Mouse (Mus musculus) thymus, postnatal 36 days (tissue): ENCODE results near the gene Tgfbr3.

ENCODE experiments used
- DNase-seq, 2 experiments: peaks; one replicate each; pipeline ENCODE4 v3.0.0; 2022; ENCODE audit warnings: mixed read lengths in 2 of 2

Tgfbr3 gene

DNA sequence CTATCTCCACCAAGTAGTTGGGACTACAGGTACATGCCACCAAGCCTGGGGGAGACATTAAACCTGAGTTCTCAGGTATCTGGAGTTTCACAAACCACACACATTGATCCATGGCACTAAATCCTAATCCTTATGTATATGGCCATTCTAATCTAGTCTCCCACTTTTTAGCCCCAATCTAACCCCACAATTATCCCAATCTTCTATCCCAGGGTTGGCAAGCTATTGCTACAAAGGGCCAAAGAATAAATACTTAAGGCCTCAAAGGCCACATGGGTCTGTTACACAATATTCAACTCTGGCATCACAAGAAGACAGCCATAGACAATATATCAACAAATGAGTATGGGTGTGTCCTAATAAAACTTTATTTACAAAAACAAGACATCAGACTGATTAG is 85.1 kb downstream of the Tgfbr3 start:
- no peak for DNase-seq

DNA sequence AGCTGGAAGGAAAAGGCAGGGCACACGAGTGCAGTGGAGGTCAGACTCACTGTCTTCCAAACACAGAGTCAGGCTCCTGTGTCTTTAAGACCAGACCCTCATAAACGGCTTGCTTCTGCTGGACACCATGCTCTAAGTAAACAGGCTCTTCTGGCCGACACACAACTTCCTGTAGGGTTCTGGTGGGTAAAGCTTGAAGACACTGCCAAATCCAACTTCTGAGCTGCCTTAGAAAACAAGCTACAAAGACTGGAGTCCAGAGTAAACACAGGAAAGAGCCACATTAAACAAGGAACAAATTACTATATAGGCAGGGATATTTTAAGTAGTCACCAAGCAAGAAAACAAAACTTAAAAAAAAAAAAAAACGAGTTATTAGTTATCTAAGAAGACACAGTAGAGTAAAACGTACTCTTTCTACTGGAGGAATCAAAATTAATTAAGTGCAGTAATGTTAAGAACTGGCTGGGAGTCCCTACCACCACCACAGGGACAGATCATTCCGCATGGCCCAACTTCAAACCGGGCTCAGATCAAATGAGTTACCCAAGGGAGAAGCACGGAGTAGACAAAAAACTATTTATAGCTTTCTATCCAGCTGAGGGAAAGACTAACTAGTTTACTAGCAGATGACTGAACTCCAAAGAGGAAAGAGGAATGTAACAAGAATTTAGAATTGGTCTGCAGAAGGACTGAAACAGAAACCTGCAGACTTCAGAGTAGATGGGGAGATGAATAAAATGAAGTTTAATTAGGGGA is 86.4 kb downstream of the Tgfbr3 start:
- DNase-seq, result no peak

DNA sequence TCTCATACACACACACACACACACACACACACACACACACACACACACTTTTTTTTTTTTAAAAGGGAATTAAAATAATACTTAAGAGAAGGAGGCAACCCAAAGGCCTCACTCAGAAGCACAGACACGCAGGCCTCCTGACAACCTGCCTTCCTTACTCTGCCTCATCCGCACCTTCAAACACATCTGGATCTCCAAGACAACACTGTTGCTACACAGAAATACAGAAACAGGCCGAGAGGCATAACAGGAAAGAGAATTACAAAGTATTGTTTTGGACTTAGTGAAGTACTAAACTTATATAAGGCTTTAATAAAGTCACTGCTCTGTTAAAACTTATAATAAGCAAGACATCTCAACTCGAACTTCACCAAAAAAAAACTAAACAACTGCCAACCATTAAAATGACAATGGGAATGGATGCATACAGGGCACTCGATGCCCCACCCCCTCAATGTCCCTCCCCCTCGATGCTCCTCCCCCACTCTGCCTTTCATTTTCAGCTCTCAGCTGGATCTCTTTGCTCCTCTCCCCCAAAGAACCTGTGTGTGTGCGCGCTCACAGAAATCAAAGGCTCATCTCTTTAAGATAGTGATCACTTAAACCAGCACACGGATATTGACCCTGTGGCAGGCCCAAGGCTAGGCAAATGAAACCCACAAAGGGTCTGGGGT is 87.8 kb downstream of the Tgfbr3 start:
- DNase-seq, result no peak

DNA sequence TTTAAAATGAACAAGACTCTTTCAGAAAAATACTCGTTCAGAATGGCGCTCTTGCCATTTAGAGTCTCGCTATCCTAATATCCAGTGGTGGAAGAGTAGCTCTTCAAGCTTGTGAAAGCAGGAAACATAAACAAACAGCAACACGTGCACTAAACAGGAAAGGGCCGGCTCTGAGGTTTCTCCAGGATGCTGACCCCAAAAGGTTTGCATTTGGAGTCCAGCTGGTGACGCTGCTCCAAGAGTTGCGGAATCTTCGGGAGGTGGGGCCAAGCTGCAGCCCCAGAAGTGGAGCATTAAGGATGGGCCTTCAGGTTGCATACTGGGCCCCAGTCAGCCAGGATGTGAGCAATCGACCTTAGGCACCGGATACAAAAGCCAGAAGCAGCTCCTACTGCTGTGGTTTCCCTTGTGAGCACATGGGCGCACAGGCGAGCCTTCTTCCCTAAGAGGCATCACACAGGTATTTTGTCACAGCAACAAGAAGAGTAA is 88.5 kb downstream of the Tgfbr3 start:
- DNase-seq, result peak; percentile 23 to 40

DNA sequence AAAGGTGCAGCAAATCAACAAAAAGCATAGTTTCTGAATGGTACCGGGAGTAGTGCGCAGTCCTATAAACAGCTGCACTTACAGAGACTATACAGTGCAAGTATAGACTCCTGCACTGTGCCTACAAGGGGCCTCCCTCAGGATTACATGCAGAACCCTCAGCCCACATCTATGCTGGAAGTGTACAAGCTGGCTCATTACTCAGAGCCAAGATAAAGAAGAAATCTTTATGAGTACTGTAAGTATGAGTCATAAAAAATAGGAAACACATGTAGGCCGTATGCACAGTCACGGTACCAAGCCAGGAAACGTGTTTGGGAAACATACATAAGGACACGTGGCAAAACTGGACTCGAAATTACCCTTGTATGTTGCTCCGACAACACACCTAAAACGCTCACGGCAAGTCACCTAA is 89.2 kb downstream of the Tgfbr3 start:
- DNase-seq, result no peak

DNA sequence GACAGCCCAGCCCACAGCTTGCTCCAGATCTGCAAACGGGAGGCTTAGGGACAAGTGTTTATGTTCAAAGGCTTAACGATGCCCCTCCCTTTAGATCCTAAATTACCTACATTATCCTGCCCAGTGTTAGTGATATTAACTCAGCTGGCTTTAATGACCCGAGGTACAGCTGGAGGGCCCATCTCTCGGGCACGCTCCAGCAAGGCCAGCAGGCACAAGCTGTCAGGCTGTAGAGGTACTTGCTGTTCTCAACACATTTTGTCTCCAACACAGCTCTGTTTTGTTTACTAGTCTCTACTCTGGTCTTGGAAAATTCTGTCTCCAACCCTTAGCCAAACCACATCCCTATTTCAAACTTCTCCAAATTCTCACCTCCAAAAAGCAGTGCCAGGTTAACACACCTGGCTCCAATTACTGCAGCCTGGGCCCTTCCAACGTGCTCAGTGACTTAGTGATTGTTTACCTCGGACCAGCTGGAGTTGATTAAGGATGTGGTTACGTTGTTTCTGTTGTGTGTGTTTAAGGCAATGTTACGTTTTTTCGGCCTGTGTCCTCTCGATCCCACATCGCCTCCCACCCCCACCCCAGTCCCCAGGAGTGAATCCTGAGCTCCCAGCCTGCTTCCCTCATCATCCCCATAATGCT is 93.6 kb downstream of the Tgfbr3 start:
- DNase-seq, result no peak

DNA sequence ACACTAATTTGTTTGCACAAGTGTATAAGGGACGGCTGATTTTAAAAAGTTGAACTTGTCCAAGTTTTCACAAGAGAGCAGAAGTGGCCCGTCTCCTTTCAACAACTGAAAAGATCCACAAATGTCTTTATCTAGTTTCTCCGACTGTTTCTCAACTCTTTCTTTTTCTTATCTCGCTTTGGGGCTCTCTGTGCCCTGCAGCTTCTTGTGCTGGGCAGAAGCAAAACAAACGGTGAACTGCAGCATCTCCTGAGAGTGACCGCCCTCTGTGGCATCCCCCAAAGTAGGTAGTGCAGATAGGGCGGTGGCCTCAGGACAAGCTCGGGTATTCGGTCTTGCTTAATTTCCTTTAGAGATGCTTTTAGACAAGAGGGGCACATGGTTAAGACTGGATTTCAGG is 96.3 kb downstream of the Tgfbr3 start:
- no peak for DNase-seq

DNA sequence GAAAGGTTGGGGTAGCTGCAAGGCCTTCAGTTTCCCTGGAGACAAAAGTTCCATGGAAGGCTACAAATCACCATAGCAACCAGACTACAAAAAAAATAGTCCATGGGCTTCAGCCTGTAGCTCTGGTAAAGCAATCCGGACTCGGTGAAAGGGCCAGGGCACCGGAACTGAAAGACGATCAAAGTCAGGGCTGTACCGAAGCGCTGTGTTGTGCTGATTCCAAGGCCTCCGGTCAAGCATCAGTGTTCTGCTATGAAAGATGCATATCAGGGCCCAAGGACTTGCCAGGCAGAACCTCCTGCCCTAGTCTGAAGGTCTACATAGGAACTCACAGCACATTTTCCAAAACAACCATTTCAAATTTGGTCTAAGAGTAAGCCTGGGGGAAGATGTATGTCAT is 97.1 kb downstream of the Tgfbr3 start:
- no peak for DNase-seq

DNA sequence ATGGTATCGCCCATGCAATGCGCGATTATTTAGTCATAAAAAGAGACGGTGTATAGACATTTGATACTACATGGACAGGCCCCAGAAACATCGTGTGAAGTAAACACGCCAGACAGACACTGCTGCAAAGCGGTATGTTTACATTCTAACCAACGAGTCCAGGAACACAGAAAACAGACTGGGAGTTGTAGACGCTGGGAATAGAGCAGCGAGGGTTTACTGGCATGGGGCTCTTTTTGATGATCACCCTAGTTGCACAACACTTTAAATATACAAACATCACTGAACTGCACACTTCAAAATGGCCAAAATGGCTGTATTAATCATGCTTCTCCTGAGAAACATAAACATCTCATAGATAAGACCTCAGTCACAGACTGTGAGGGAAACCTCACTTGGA is 100.9 kb downstream of the Tgfbr3 start:
- DNase-seq, result no peak

DNA sequence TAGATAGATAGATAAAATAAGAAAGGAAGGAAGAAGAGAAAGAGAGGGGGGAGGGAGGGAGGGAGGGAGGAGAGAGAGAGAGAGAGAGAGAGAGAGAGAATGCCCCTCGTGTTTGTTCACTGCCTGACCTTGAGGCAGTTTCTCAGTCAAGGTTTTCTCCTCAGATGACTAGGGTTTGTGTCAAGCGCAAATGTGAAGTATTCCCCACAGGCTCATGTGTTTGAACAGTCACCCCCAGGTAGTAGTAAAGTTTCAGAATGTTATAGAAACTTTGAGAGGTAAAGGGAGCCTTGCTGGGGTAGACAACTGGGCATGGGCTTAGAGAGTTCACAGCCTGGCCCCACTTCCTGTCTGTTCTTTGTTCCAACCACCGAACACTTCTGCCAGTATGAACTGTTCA is 103.2 kb downstream of the Tgfbr3 start:
- DNase-seq, result no peak

DNA sequence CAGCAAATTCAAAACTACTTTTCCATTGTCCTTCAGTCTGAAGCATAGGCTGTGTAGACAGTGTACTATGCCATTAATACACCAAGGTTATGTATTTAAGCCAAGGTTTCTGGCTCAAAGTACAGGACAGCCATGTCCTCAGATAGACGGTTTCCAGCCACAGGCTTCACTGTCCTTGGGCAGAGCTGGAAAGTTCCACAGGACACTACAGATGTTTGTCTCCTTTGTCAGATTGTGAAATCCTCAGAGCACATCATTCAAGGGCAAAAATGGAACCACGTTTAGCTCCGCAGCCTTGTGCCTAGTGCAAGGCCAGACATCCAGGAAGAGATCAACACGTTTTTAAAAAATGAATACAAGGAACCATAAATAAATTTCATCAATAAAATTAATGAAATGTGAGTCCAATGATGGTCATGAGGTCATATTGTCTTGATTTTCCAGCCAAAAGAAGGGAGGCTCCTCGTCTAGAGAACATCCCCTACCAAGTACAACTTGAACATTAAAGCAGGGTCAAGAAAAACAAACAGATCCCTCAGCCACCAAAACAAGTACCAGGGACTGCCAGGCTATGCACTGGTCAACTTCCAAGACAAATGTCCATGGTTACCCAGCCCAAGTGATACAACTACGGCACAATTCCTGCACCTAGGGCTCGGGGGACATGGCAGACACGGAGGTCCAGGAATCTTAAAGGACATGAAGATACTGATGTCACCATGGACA is 105.1 kb downstream of the Tgfbr3 start:
- DNase-seq, result no peak

DNA sequence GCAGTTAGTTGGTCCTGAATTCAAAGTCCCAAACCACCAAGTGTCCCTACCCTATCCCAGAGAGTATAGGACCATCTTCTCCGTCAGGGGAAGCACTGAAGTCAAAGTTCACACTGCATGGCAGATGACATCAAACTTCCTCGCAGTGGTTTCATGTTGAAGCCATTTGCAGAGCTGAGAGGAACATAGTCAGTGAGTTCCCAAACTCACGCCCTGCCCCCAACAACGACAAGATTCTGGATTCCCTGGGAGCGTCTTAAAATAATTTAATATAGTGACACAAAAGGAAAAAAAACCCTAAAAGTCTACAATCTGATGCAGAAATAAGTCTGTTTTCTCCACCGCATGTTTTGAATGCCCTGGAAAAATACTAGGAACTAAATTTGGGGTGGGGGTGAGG is 105.9 kb downstream of the Tgfbr3 start:
- no peak for DNase-seq

DNA sequence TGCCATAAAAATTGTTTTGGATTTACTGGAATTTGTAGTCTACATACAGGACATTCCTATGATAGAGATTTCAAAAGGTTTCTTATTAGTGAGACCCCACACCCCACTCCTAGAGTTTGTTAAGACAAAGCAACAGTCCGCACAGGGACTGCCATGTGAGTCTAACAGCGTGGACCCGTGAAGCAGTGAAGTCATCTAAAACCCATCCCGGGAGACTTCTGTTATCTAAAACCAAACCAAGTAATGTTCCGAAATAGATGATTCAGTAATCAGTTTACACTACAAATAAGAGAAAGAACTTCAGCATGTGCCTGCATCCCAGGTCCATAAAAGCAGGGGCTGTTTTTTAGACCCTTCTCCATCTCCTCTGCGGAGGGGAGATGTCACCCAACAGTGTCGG is 106.7 kb downstream of the Tgfbr3 start:
- DNase-seq, result no peak

DNA sequence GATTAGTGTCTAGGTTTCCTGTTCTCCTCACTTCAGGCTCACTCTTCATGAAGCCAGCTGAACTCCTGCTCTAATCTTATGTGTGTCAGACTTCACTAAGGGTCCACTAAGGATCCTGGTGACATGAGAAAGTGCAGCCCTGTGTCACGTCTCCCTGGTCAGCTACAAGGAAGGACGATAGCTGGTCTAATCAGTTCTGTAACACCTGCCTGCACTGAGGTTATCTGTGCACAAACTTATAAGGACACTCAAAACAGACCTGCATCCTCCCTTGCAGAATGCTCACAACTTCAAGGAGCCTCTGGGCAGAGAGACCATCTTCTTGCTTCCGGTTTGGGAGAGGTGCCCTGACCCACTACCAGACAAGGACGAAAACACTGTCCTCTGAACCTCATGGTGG is 107.6 kb downstream of the Tgfbr3 start:
- no peak for DNase-seq

DNA sequence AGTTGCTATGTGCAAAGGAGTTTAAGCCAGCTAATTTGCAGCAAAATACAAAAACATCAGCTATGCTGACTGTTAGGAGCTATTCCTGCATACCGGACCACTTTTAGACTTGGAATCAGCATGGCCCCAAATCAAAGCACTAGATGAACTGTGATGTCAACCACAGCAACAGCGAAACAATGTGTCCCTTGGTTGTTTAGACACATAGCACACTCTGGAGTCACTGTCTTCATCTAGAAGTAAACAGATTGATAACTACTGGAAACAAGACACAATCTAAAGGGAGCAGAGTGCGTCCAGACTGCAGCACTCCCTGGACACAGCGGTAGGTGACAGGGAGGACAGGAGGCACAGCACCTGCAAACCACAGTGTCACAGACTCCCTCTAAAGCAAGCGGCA is 110.2 kb downstream of the Tgfbr3 start:
- DNase-seq, result no peak

DNA sequence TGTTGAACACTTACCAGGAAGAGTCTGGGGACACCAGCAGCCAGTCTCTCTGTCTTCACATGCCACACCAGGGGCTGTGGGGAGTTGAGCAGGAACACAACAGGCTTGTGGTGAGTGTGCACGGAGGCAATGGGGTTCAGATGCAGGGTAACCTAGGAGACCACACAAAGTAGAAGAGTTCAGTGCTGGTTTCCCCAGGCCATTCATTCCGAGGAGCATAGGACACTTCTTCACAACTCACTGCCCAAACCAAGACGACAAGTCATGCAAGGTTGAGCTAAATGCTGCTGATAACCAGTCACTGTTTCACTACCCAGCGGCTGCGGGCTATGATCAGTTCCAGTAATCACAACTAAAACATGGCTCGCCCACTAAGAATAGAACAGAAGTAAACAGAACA is 111.6 kb downstream of the Tgfbr3 start:
- peak; percentile 21 to 37 for DNase-seq

DNA sequence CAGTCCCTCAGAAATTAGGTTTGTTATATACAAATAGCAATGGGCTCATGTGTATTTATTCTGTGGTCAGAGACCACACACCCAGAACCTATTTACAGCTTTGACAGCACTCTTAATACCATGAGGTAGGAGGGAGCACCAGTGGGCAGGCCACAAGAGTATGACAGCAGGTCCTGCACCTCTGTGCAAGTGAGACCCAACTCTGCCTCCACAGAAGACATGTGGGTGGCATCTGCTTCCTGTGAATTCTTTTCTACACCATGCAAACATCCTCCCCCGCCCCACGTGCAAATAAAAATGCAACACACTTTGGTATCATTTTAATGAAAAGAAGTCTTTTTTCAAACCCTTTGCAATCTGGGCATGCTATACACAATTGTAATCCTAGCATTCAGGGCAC is 112.2 kb downstream of the Tgfbr3 start:
- peak; percentile 46 to 51 for DNase-seq

DNA sequence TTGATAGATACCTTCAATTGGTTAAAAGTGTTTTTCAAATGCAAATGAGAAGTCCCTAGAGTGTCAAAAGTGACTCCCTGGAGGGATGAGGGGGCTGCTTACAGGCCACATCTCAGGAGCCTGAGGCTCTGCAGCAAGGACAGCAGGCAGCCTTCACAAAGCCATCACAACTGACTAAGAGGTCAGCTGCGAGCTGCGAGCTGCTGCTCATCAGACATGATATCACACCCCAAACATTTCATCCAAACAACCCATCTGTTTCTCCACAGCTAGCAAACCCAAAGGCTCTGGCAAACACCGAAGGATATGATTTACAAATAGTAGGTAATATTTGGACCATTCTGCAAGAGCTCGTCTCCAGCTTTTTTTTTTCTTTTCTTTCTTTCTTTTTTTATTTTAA is 112.6 kb downstream of the Tgfbr3 start:
- DNase-seq, result no peak

DNA sequence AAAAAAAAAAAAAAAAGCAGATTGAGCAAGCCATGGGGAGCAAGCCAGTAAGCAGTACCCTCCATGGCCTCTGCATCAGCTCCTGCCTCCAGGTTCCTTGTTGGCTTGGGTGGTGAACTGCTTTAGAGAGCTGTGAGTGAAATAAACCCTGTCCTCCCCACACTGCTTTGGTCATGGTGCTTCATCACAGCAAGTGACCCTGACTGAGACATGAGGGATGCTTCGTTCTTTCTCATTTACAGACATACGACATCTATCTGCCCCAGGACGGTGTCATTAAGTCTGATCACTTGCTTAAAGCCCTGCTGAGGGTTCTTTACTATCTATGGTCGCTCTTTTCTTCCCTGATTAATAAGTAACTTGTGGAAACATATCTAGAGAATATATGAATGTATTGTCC is 113.2 kb downstream of the Tgfbr3 start:
- DNase-seq, result no peak

DNA sequence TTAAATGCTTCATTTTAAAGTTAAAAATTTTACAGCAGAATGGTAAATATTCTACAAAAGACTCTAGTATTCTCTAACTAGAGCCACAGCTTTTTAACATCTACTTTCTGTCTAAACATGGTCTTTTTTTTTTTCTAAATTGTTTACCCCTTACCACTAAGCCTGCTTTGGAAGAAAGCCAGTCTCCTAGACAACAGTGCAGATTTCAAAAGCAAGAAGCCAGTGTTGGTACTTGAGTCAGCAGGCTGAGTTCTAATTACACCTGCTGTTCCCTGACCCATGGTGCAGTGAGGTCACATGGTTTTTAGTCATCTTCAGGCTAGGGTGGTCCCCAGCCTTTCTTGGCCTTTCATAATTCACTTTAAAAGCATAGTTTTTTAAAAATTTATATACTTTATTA is 115.2 kb downstream of the Tgfbr3 start:
- no peak for DNase-seq

DNA sequence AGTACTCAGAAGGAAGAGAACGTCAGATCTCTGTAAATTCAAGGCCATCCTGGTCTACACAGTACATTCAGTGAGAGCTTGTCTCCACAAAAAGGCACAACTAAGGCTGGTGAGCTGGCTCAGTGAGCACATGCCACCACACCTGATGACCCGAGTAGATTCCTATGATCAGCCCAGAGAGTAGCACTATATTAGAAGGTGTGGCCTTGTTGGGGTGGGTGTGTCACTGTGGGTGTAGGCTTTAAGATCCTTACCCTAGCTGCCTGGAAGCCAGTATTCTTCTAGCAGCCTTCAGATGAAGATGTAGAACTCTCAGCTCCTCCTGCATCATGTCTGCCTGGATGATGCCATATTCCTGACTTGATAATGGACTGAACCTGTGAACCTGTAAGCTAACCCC is 115.9 kb downstream of the Tgfbr3 start:
- no peak for DNase-seq

DNA sequence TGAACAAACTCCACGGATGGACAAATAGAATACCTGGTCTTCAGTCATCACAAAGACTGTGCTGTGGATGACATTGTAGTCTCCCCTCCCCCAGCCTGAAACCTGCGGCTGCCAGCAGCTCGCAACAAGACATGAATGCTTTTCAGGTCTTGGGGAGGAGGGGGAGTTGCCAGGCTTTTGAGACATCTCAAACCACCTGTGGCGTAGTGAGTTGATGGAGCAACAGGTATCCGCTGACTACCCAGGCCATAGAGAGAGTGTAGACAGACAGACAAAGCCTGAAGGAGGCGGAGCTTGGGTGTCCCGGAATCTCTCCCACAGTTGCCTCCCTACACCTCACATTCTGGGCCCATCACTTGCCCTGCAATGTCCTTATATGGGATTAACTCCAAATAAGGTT is 117.6 kb downstream of the Tgfbr3 start:
- DNase-seq, result no peak

DNA sequence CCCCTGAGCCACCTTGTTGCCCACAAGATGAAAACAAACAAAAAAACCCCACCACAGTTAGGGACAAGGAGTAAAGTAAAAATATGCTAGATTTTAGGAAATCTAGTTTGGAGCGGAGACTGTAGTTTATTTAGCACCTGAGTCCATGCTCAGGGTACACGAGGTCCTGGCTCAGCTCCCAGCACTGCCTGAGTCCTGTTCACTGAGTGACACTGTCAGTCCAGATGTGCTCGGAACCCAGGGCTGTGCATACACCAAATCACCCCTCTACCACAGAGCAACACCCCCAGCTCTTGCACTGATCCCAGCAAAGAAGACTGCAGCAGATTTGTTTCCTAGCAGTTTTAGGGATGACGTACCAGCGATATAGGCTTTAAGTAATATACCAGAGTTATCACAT is 119.6 kb downstream of the Tgfbr3 start:
- no peak for DNase-seq
